In genomic region chr2:25400764-25401163, GRCm38 (mm10) we compare ENCODE assay signal across 7 mouse cellular contexts. TPM values are rescaled to one million over a fixed set of nuclear protein-coding genes. Genes with fewer than 3 reads are reported as not detected.
DNase-seq lines count a peak whose midpoint lies in the region; ATAC-seq and TF ChIP-seq lines count a peak whose summit lies in the region.

No protein-coding gene starts in this region.

- peaks cover 0 to 5% of the 10 kb centered on the region in 2 experiments; a peak in 1 of 4 replicates for H3K27me3 ChIP-seq in MEL (ENCODE audit: control insufficient read depth in 1 of 2, insufficient read depth in 2 of 2, low read length in 2 of 2)
- peaks cover 61% of the 10 kb centered on the region for H3K27me3 ChIP-seq in forebrain, embryonic 12.5 days
- peaks cover 58% of the 10 kb centered on the region for H3K27me3 ChIP-seq in midbrain, embryonic 13.5 days
- H3K27me3 ChIP-seq in stomach, postnatal 0 days (ENCODE audit: control insufficient read depth, insufficient read depth, low read length): no peaks in the 10 kb centered on the region

- H3K79me2 ChIP-seq in MEL (ENCODE audit: control insufficient read depth, insufficient read depth, low read length, poor library complexity): no peaks in the 10 kb centered on the region

- 6% methylated on average over 17 of the region's 17 CpGs for WGBS in bone marrow, adult 2 months
- WGBS in forebrain, embryonic 12.5 days: 4% methylated on average over 17 of the region's 17 CpGs
- 3% methylated on average over 17 of the region's 17 CpGs for WGBS in midbrain, embryonic 13.5 days
- 5% methylated on average over 17 of the region's 17 CpGs for WGBS in stomach, postnatal 0 days

- intact Hi-C loops in left cerebral cortex, postnatal 36 days (cut with DNase I): loop anchor here (5.0 kb wide), 1 partner anchor 123 kb away; no protein-coding TSS in a partner anchor

- peak in 2 of 3 experiments; percentile 55 to 74; a peak in 4 of 6 replicates for TF ChIP-seq CTCF in MEL (IDR thresholded peaks at IDR 0.05 in 2 of 3, conservative IDR thresholded peaks at IDR 0.05 in 1 of 3; ENCODE audit: control insufficient read depth in 1 of 3, insufficient read depth in 1 of 3, low read depth in 2 of 3, low read length in 3 of 3, poor library complexity in 1 of 3, severe bottlenecking in 1 of 3)
- TF ChIP-seq CTCF in bone marrow, adult 2 months (IDR thresholded peaks at IDR 0.05; ENCODE audit: control insufficient read depth, insufficient read depth, low read length): peak; percentile 53; the same call in 1 of the 2 replicates
- TF ChIP-seq CTCF in stomach, postnatal 0 days (IDR thresholded peaks at IDR 0.05; ENCODE audit: low read depth): peak; percentile 79

- no peak for ATAC-seq in forebrain, embryonic 12.5 days (ENCODE audit: low FRiP score)
- ATAC-seq in midbrain, embryonic 13.5 days: no peak; the same call in 1 of the 2 replicates
- ATAC-seq in stomach, postnatal 0 days (ENCODE audit: low FRiP score, low TSS enrichment): 0 out of 2 replicates have a peak, but pooled peaks have one; percentile 22

- no peak overlapping the region for H3K27ac ChIP-seq in MEL (ENCODE audit: control insufficient read depth, low read depth, low read length)
- no peak overlapping the region for H3K27ac ChIP-seq in bone marrow, adult 2 months (ENCODE audit: control insufficient read depth, insufficient read depth, low read depth, low read length, poor library complexity)
- H3K27ac ChIP-seq in forebrain, embryonic 12.5 days: no peak overlapping the region
- H3K27ac ChIP-seq in midbrain, embryonic 13.5 days: no peak overlapping the region
- H3K27ac ChIP-seq in stomach, postnatal 0 days (replicated peaks): no peak overlapping the region

- TF ChIP-seq POLR2A in MEL (IDR thresholded peaks at IDR 0.05; ENCODE audit: control insufficient read depth in 1 of 2, insufficient read depth in 1 of 2, low read depth in 1 of 2, low read length in 2 of 2, poor library complexity in 1 of 2): no peak
- TF ChIP-seq POLR2A in bone marrow, adult 2 months (IDR thresholded peaks at IDR 0.05; ENCODE audit: borderline replicate concordance, control insufficient read depth, low read depth, low read length): no peak

- peak; percentile 41 for TF ChIP-seq RAD21 in MEL (IDR thresholded peaks at IDR 0.05; ENCODE audit: low read depth, low read length)

- H3K4me2 ChIP-seq in forebrain, embryonic 12.5 days: peak overlapping the region; percentile 50
- peak overlapping the region; percentile 49 for H3K4me2 ChIP-seq in midbrain, embryonic 13.5 days (replicated peaks)
- peak overlapping the region; percentile 42 for H3K4me2 ChIP-seq in stomach, postnatal 0 days (replicated peaks; ENCODE audit: low read depth)

- DNase-seq in MEL (ENCODE audit: low read depth, low spot score): no peak
- DNase-seq in heart, postnatal 4 days: peak; percentile 64
- DNase-seq in left cerebral cortex, postnatal 36 days (ENCODE audit: low spot score in 2 of 2): peak; percentile 40 to 64
- peak; percentile 71 for DNase-seq in stomach, postnatal 0 days (ENCODE audit: low spot score)

- no peaks in the 10 kb centered on the region for H3K36me3 ChIP-seq in MEL (ENCODE audit: control insufficient read depth in 1 of 2, insufficient read depth in 2 of 2, low read length in 2 of 2)
- no peaks in the 10 kb centered on the region for H3K36me3 ChIP-seq in forebrain, embryonic 12.5 days (replicated peaks)
- H3K36me3 ChIP-seq in midbrain, embryonic 13.5 days: peaks cover 5% of the 10 kb centered on the region; the same call in 1 of the 2 replicates
- no peaks in the 10 kb centered on the region for H3K36me3 ChIP-seq in stomach, postnatal 0 days (ENCODE audit: control insufficient read depth, insufficient read depth, low read length)

- no peak for TF ChIP-seq EP300 in MEL (IDR thresholded peaks at IDR 0.05; ENCODE audit: low read depth in 1 of 2, low read length in 2 of 2)
- TF ChIP-seq EP300 in stomach, postnatal 0 days (optimal IDR thresholded peaks at IDR 0.05): no peak

- H3K4me3 ChIP-seq in MEL (ENCODE audit: control insufficient read depth in 1 of 2, insufficient read depth in 1 of 2, low read depth in 2 of 2, low read length in 2 of 2): no peak overlapping the region
- H3K4me3 ChIP-seq in bone marrow, adult 2 months (replicated peaks; ENCODE audit: control insufficient read depth, low read depth, low read length): no peak overlapping the region
- peak overlapping the region; percentile 25 for H3K4me3 ChIP-seq in forebrain, embryonic 12.5 days (replicated peaks)
- peak overlapping the region; percentile 24 for H3K4me3 ChIP-seq in midbrain, embryonic 13.5 days (replicated peaks)
- no peak overlapping the region for H3K4me3 ChIP-seq in stomach, postnatal 0 days (ENCODE audit: low read depth, low read length)

- H3K9me3 ChIP-seq in MEL (replicated peaks; ENCODE audit: insufficient read depth, low read length): no peaks in the 10 kb centered on the region
- no peaks in the 10 kb centered on the region for H3K9me3 ChIP-seq in forebrain, embryonic 12.5 days
- H3K9me3 ChIP-seq in midbrain, embryonic 13.5 days: no peaks in the 10 kb centered on the region
- H3K9me3 ChIP-seq in stomach, postnatal 0 days (ENCODE audit: control insufficient read depth, low read length): no peaks in the 10 kb centered on the region

- H3K9ac ChIP-seq in MEL (ENCODE audit: control insufficient read depth, low read depth, low read length, poor library complexity, severe bottlenecking): no peak overlapping the region
- no peak overlapping the region for H3K9ac ChIP-seq in forebrain, embryonic 12.5 days
- H3K9ac ChIP-seq in midbrain, embryonic 13.5 days (replicated peaks): 0 out of 2 replicates have a peak overlapping the region, but pooled peaks have one; percentile 21
- H3K9ac ChIP-seq in stomach, postnatal 0 days (ENCODE audit: low read length): no peak overlapping the region

- no peaks in the 10 kb centered on the region for H3K4me1 ChIP-seq in MEL (ENCODE audit: control insufficient read depth in 1 of 2, insufficient read depth in 2 of 2, low read length in 2 of 2)
- H3K4me1 ChIP-seq in bone marrow, adult 2 months (ENCODE audit: control insufficient read depth, insufficient read depth, low read length): no peaks in the 10 kb centered on the region
- peaks cover 31% of the 10 kb centered on the region for H3K4me1 ChIP-seq in forebrain, embryonic 12.5 days
- peaks cover 41% of the 10 kb centered on the region for H3K4me1 ChIP-seq in midbrain, embryonic 13.5 days (replicated peaks)
- H3K4me1 ChIP-seq in stomach, postnatal 0 days (replicated peaks; ENCODE audit: control insufficient read depth, insufficient read depth): peaks cover 2% of the 10 kb centered on the region

RNA-seq across cellular contexts. Expression of gene Npdc1, which starts 1.6 kb away (rescaled TPM):
- total RNA-seq in MEL (2012; rRNA removed): not detected in 2 replicates
- polyA plus RNA-seq in MEL (2012; ENCODE audit: insufficient read depth in 1 of 2, insufficient read length in 2 of 2, low read depth in 1 of 2, low replicate concordance in 2 of 2, missing spikeins in 1 of 2): not detected
- polyA plus RNA-seq in bone marrow, adult 2 months (2011; ENCODE audit: insufficient read depth, insufficient read length, low replicate concordance, missing spikeins): 3.4 and 22.4 TPM in 2 replicates
- polyA plus RNA-seq in forebrain, embryonic 12.5 days (2016; fragmentation: Nextera tagmentation; extraction: Ambion mirVana): 192 and 198 TPM in 2 replicates
- 10 to 100 TPM; 33.1 to 35.2 TPM for total RNA-seq in heart, postnatal 4 days (2021)
- total RNA-seq in left cerebral cortex, postnatal 36 days (2021): 100 to 1,000 TPM; 325 to 339 TPM
- polyA plus RNA-seq in midbrain, embryonic 13.5 days (2015; fragmentation: Nextera tagmentation; extraction: Ambion mirVana): 380 and 389 TPM in 2 replicates
- polyA plus RNA-seq in stomach, postnatal 0 days (2015; fragmentation: Nextera tagmentation; extraction: Ambion mirVana): 52.8 and 53.0 TPM in 2 replicates

RNA-seq across cellular contexts. Expression of gene Entpd2, which starts 5.1 kb away (rescaled TPM):
- not detected in 2 replicates for total RNA-seq in MEL (2012; rRNA removed)
- not detected for polyA plus RNA-seq in MEL (2012; ENCODE audit: insufficient read depth in 1 of 2, insufficient read length in 2 of 2, low read depth in 1 of 2, low replicate concordance in 2 of 2, missing spikeins in 1 of 2)
- 0.54 TPM in 1 of 2 replicates, not detected in the other for polyA plus RNA-seq in bone marrow, adult 2 months (2011; ENCODE audit: insufficient read depth, insufficient read length, low replicate concordance, missing spikeins)
- polyA plus RNA-seq in forebrain, embryonic 12.5 days (2016; fragmentation: Nextera tagmentation; extraction: Ambion mirVana): 0.22 TPM in 1 of 2 replicates, not detected in the other
- 1 to 10 TPM; 5.7 to 8.5 TPM for total RNA-seq in heart, postnatal 4 days (2021)
- total RNA-seq in left cerebral cortex, postnatal 36 days (2021): 10 to 100 TPM; 12.0 to 13.9 TPM
- 0.62 and 1.0 TPM in 2 replicates for polyA plus RNA-seq in midbrain, embryonic 13.5 days (2015; fragmentation: Nextera tagmentation; extraction: Ambion mirVana)
- polyA plus RNA-seq in stomach, postnatal 0 days (2015; fragmentation: Nextera tagmentation; extraction: Ambion mirVana): 21.2 and 23.3 TPM in 2 replicates

RNA-seq across cellular contexts. Expression of gene Fut7, which starts 22.3 kb away (rescaled TPM):
- 0.08 and 0.10 TPM in 2 replicates for total RNA-seq in MEL (2012; rRNA removed)
- polyA plus RNA-seq in MEL (2012; ENCODE audit: insufficient read depth in 1 of 2, insufficient read length in 2 of 2, low read depth in 1 of 2, low replicate concordance in 2 of 2, missing spikeins in 1 of 2): under 1 TPM in 1 of 2 experiments, not detected in 1; 0.21 TPM
- polyA plus RNA-seq in bone marrow, adult 2 months (2011; ENCODE audit: insufficient read depth, insufficient read length, low replicate concordance, missing spikeins): 3.4 and 17.9 TPM in 2 replicates
- 0.14 TPM in 1 of 2 replicates, not detected in the other for polyA plus RNA-seq in forebrain, embryonic 12.5 days (2016; fragmentation: Nextera tagmentation; extraction: Ambion mirVana)
- total RNA-seq in heart, postnatal 4 days (2021): under 1 TPM in 1 of 2 experiments, not detected in 1; 0.11 TPM
- under 1 TPM in 1 of 2 experiments, not detected in 1; 0.20 TPM for total RNA-seq in left cerebral cortex, postnatal 36 days (2021)
- polyA plus RNA-seq in midbrain, embryonic 13.5 days (2015; fragmentation: Nextera tagmentation; extraction: Ambion mirVana): 0.49 TPM in 1 of 2 replicates, not detected in the other
- polyA plus RNA-seq in stomach, postnatal 0 days (2015; fragmentation: Nextera tagmentation; extraction: Ambion mirVana): 0.12 TPM in 1 of 2 replicates, not detected in the other

RNA-seq across cellular contexts. Expression of gene Abca2, which starts 27.7 kb away (rescaled TPM):
- 8.7 and 10.4 TPM in 2 replicates for total RNA-seq in MEL (2012; rRNA removed)
- 10 to 100 TPM in 1 of 2 experiments, not detected in 1; 42.2 TPM for polyA plus RNA-seq in MEL (2012; ENCODE audit: insufficient read depth in 1 of 2, insufficient read length in 2 of 2, low read depth in 1 of 2, low replicate concordance in 2 of 2, missing spikeins in 1 of 2)
- polyA plus RNA-seq in bone marrow, adult 2 months (2011; ENCODE audit: insufficient read depth, insufficient read length, low replicate concordance, missing spikeins): 5.0 and 15.0 TPM in 2 replicates
- 10.9 and 12.5 TPM in 2 replicates for polyA plus RNA-seq in forebrain, embryonic 12.5 days (2016; fragmentation: Nextera tagmentation; extraction: Ambion mirVana)
- 10 to 100 TPM; 19.4 to 20.7 TPM for total RNA-seq in heart, postnatal 4 days (2021)
- total RNA-seq in left cerebral cortex, postnatal 36 days (2021): 100 to 1,000 TPM; 169 to 174 TPM
- 10.2 and 11.1 TPM in 2 replicates for polyA plus RNA-seq in midbrain, embryonic 13.5 days (2015; fragmentation: Nextera tagmentation; extraction: Ambion mirVana)
- polyA plus RNA-seq in stomach, postnatal 0 days (2015; fragmentation: Nextera tagmentation; extraction: Ambion mirVana): 1.7 and 2.6 TPM in 2 replicates

RNA-seq across cellular contexts. Expression of gene Sapcd2, which starts 28.6 kb away (rescaled TPM):
- 39.7 and 51.9 TPM in 2 replicates for total RNA-seq in MEL (2012; rRNA removed)
- polyA plus RNA-seq in MEL (2012; ENCODE audit: insufficient read depth in 1 of 2, insufficient read length in 2 of 2, low read depth in 1 of 2, low replicate concordance in 2 of 2, missing spikeins in 1 of 2): 10 to 100 TPM in 1 of 2 experiments, not detected in 1; 58.2 TPM
- polyA plus RNA-seq in bone marrow, adult 2 months (2011; ENCODE audit: insufficient read depth, insufficient read length, low replicate concordance, missing spikeins): 13.7 and 27.3 TPM in 2 replicates
- polyA plus RNA-seq in forebrain, embryonic 12.5 days (2016; fragmentation: Nextera tagmentation; extraction: Ambion mirVana): 60.8 and 67.8 TPM in 2 replicates
- total RNA-seq in heart, postnatal 4 days (2021): 10 to 100 TPM in 1 of 2 experiments, 1 to 10 TPM in 1; 8.7 to 10.8 TPM
- 1 to 10 TPM; 2.7 to 4.1 TPM for total RNA-seq in left cerebral cortex, postnatal 36 days (2021)
- polyA plus RNA-seq in midbrain, embryonic 13.5 days (2015; fragmentation: Nextera tagmentation; extraction: Ambion mirVana): 23.1 and 25.5 TPM in 2 replicates
- polyA plus RNA-seq in stomach, postnatal 0 days (2015; fragmentation: Nextera tagmentation; extraction: Ambion mirVana): 14.1 and 16.6 TPM in 2 replicates

Comparison
In these comparisons a context has a peak if more than half of its experiments do, and no peak if none do; other contexts are left out.
1. H3K4me3 ChIP-seq: peak in forebrain, embryonic 12.5 days (single experiment) and midbrain, embryonic 13.5 days (single experiment); none in MEL (0 of 2), bone marrow, adult 2 months (single experiment) and stomach, postnatal 0 days (single experiment).
2. RNA of gene Entpd2, which starts 5.1 kb away (polyA plus RNA-seq): 21.2 to 23.3 TPM in stomach, postnatal 0 days; 0.62 to 1.0 TPM in midbrain, embryonic 13.5 days, 0.54 TPM in bone marrow, adult 2 months, 0.22 TPM in forebrain, embryonic 12.5 days and not detected in MEL; every median in the first group is over 10 times any median in the second.
3. Peak in every context shown above with its lines, with median percentiles within 50 percentile points of each other: CTCF ChIP-seq and H3K4me2 ChIP-seq.